Mouse (Mus musculus) midbrain, embryonic 13.5 days (tissue): ENCODE data around the gene Inmt. TPM values are rescaled to one million over a fixed set of nuclear protein-coding genes. Genes with fewer than 3 reads are reported as not detected.

Experiments
- ATAC-seq: fragments of 200-750 bp; cut with Nextera tagmentation; 2 replicates; pipeline ENCODE4 v1.8.0; 2017; ENCODE audit warnings: mild to moderate bottlenecking, moderate TSS enrichment, moderate library complexity
- H3K27ac ChIP-seq: fragments of 300-500 bp; sonication (generic); 2 replicates; pipeline ENCODE4 v1.5.1; 2015; ENCODE audit warnings: inconsistent platforms, mild to moderate bottlenecking, moderate library complexity
- H3K27me3 ChIP-seq: fragments of 300-500 bp; sonication (generic); 2 replicates; pipeline ENCODE4 v1.6.1; 2015; ENCODE audit warnings: mild to moderate bottlenecking, inconsistent platforms
- H3K36me3 ChIP-seq: fragments of 300-500 bp; sonication (generic); 2 replicates; pipeline ENCODE4 v1.6.1; 2015; ENCODE audit warnings: mild to moderate bottlenecking, inconsistent platforms
- H3K4me1 ChIP-seq: fragments of 300-500 bp; sonication (generic); replicated peaks from 2 replicates; pipeline ENCODE4 v1.6.1; 2015; ENCODE audit warnings: inconsistent platforms
- H3K4me2 ChIP-seq: fragments of 300-500 bp; sonication (generic); replicated peaks from 2 replicates; pipeline ENCODE4 v1.6.1; 2015; ENCODE audit warnings: moderate library complexity, mild to moderate bottlenecking, inconsistent platforms
- H3K4me3 ChIP-seq: fragments of 300-500 bp; sonication (generic); replicated peaks from 2 replicates; pipeline ENCODE4 v1.5.1; 2015; ENCODE audit warnings: mild to moderate bottlenecking, inconsistent platforms
- H3K9ac ChIP-seq: fragments of 300-500 bp; sonication (generic); replicated peaks from 2 replicates; pipeline ENCODE4 v1.6.1; 2015; ENCODE audit warnings: mild to moderate bottlenecking, inconsistent platforms
- H3K9me3 ChIP-seq: fragments of 300-500 bp; sonication (generic); 2 replicates; pipeline ENCODE4 v1.6.1; 2016; ENCODE audit warnings: mild to moderate bottlenecking, inconsistent platforms
- WGBS: fragments of 180-500 bp; shearing (Covaris S2); methylation state at CpG from one replicate; pipeline ENCODE4 v1.1.7; 2015; 5-methylcytosine and 5-hydroxymethylcytosine counted together
- polyA plus RNA-seq: library from polyadenylated mRNA; unstranded; fragments of >200 nt; fragmentation: Nextera tagmentation; extraction: Ambion mirVana; gene quantifications from 2 replicates; pipeline ENCODE4 v1.2.1, GENCODE M21; 2015

Gene Inmt
- polyA plus RNA-seq, 1 experiment from 2014 or later = not detected

DNA sequence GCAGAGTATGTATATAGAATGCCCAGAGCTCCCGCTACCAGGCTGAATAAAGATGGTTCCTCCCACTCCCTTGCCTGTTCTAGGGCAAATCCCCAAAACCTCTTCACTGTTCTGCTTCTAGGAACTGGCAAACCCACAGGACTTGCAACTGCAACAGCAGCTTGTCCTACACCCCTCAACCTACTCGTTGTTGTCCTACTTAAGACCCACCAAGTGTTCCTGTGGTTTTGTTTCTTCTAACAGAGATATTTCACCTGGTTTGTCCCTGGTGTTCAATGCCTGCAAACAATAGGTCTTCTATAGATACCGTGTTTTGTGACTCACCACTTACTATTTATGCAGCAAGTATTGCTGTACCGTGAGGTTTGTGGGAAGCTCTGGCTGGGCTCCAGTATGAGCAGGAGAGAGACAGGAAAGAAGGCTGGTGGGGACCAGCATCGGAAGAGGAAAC lies 13.5 kb downstream of the Inmt start:
- H3K4me2 ChIP-seq = no peak overlapping the region
- no peak overlapping the region for H3K27ac ChIP-seq
- no peak overlapping the region for H3K9ac ChIP-seq
- no peak for ATAC-seq
- 84% methylated on average over 5 of the region's 5 CpGs for WGBS
- H3K4me3 ChIP-seq = no peak overlapping the region
- H3K27me3 ChIP-seq = peaks cover 24% of the 10 kb centered on the region
- H3K4me1 ChIP-seq = no peaks in the 10 kb centered on the region
- no peaks in the 10 kb centered on the region for H3K36me3 ChIP-seq
- H3K9me3 ChIP-seq = no peaks in the 10 kb centered on the region

DNA sequence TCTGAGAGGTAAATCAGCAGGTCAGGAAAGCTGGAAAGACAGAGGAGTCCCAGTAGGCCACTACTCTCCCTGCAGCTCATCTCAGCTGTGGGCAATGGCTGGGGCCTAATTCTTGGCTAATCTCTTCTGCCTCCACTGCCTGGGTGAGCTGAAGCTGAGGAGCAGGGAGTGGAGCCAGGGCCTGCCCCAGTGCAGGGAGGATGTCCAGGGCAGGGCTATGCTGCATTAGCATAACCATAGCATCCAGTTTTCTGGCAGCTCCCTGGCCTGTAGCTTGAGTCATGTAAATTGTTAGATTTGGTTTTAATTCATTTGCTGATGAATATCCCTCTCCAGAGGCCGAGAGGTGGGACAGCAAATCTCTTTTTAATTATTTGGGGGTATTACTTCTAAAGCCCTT lies 15.6 kb downstream of the Inmt start:
- no peaks in the 10 kb centered on the region for H3K4me1 ChIP-seq
- no peak overlapping the region for H3K4me2 ChIP-seq
- no peaks in the 10 kb centered on the region for H3K36me3 ChIP-seq
- H3K27ac ChIP-seq = no peak overlapping the region
- 0 out of 2 replicates have a peak, but pooled peaks cover 6% of the 10 kb centered on the region for H3K27me3 ChIP-seq
- peak; percentile 65 for ATAC-seq
- no peaks in the 10 kb centered on the region for H3K9me3 ChIP-seq
- no peak overlapping the region for H3K9ac ChIP-seq
- H3K4me3 ChIP-seq = no peak overlapping the region
- 55% methylated on average over 1 of the region's 1 CpGs for WGBS

DNA sequence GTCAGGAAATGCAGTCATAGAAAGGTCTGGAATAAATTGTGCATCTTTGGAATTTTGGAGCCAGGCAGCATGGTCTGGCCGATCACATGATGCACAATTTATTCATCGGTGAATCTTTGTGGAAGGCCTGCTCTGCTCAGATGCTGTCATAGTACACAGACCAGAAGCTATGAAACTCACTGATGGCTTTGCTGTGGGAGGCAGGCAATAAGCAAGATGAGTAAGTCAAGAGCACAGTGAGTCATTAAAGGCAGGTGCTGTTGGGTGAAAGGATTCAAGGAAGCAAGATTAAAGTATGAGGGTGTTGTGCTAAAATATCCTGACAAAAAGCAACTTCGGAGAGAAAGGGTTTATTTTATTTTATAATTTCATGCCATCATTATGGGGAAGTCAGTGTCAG lies 22.6 kb downstream of the Inmt start:
- Histone ChIP-seq H3K36me3 (no peaks in the 10 kb centered on the region), H3K4me3 (no peak overlapping the region), H3K27me3 (no peaks in the 10 kb centered on the region), H3K4me2 (no peak overlapping the region), H3K9me3 (no peaks in the 10 kb centered on the region), H3K4me1 (no peaks in the 10 kb centered on the region), H3K9ac (no peak overlapping the region), H3K27ac (no peak overlapping the region)
- 92% methylated on average over 3 of the region's 3 CpGs for WGBS
- no peak for ATAC-seq

GRCm38 (mm10) chr6:55146138-55146537 lies 28.7 kb downstream of the Inmt start:
- 0 out of 2 replicates have a peak, but pooled peaks cover 2% of the 10 kb centered on the region for H3K4me1 ChIP-seq
- H3K4me2 ChIP-seq = no peak overlapping the region
- H3K9me3 ChIP-seq = no peaks in the 10 kb centered on the region
- no peak overlapping the region for H3K4me3 ChIP-seq
- H3K27me3 ChIP-seq = no peaks in the 10 kb centered on the region
- no peak overlapping the region for H3K27ac ChIP-seq
- no peak for ATAC-seq
- WGBS = 24% methylated on average over 4 of the region's 4 CpGs
- H3K36me3 ChIP-seq = no peaks in the 10 kb centered on the region
- H3K9ac ChIP-seq = no peak overlapping the region

- no peak for ATAC-seq
- Histone ChIP-seq H3K36me3 (no peaks in the 10 kb centered on the region), H3K9me3 (no peaks in the 10 kb centered on the region), H3K4me1 (0 out of 2 replicates have a peak, but pooled peaks cover 2% of the 10 kb centered on the region), H3K27me3 (no peaks in the 10 kb centered on the region), H3K9ac (no peak overlapping the region), H3K4me2 (no peak overlapping the region), H3K27ac (no peak overlapping the region), H3K4me3 (no peak overlapping the region)
- WGBS = 88% methylated on average over 5 of the region's 5 CpGs
Observed at GRCm38 (mm10) chr6:55145285-55145684, 29.6 kb downstream of the Inmt start.

DNA sequence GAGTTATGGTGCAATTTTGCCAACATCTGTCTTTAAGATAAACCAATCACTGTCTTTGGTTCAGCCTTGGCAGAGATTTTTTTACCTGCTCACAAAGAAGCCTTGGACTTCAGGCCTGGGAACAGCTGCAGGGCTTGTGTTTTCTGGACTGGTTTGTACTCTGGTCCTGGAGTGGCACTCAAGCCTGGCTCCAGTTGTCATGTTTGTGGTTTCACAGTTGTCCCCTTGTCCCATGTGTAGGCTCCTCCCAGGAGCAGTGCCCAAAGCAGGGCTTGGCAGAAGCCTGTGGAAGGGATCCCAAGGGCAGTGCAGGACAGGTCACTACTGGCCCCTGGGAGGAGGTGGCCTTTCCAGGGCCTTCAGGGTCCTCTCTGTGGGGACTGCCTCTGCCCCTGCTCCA lies 36.5 kb downstream of the Inmt start:
- Histone ChIP-seq H3K9me3 (no peaks in the 10 kb centered on the region), H3K27me3 (no peaks in the 10 kb centered on the region), H3K4me2 (no peak overlapping the region), H3K27ac (no peak overlapping the region), H3K4me3 (no peak overlapping the region), H3K4me1 (no peaks in the 10 kb centered on the region), H3K9ac (no peak overlapping the region), H3K36me3 (no peaks in the 10 kb centered on the region)
- no peak for ATAC-seq

- Histone ChIP-seq H3K4me3 (no peak overlapping the region), H3K4me1 (no peaks in the 10 kb centered on the region), H3K9ac (no peak overlapping the region), H3K36me3 (no peaks in the 10 kb centered on the region), H3K9me3 (no peaks in the 10 kb centered on the region), H3K4me2 (no peak overlapping the region), H3K27ac (no peak overlapping the region), H3K27me3 (no peaks in the 10 kb centered on the region)
- ATAC-seq = no peak
- WGBS = 53% methylated on average over 1 of the region's 1 CpGs
Observed at GRCm38 (mm10) chr6:55133425-55133824, 41.4 kb downstream of the Inmt start.

DNA sequence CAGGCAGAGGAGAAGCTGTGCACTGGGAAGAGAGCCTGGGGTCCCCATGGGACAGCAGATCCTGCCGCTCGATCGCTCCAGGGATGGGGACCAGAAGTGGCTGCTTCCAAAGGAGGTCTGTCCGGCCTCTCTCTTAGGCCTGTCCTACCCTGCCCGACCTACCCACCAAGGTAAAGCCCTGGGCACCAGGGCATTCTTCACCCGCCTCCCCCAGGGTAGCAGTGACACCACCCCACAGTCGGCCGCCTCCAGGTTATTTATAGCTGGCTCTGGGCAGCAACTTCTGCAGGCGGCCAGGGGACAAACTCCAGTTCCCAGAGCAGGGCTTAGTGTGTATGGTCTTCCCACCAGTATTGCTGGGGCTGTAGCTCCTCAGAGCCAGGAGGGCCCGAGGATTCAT lies 42.0 kb downstream of the Inmt start, which contains the start of gene Crhr2:
Gene Crhr2, minus strand, starts transcription at position 223 of the 400 bp plus-strand sequence.
- no peak within 1 kb of the TSS for H3K27ac ChIP-seq
- no peaks in the 10 kb centered on the region for H3K27me3 ChIP-seq
- H3K4me1 ChIP-seq = no peaks in the 10 kb centered on the region
- no peak within 1 kb of the TSS for H3K9ac ChIP-seq
- H3K9me3 ChIP-seq = no peaks in the 10 kb centered on the region
- H3K4me2 ChIP-seq = no peak within 1 kb of the TSS
- H3K36me3 ChIP-seq = no peaks in the 10 kb centered on the region
- no peak for ATAC-seq
- H3K4me3 ChIP-seq = no peak within 1 kb of the TSS
- 79% methylated on average over 10 of the region's 10 CpGs for WGBS

GRCm38 (mm10) chr6:55131301-55131700 lies 43.5 kb downstream of the Inmt start:
- no peak for ATAC-seq
- Histone ChIP-seq H3K27ac (no peak overlapping the region), H3K4me2 (no peak overlapping the region), H3K36me3 (no peaks in the 10 kb centered on the region), H3K9me3 (no peaks in the 10 kb centered on the region), H3K9ac (no peak overlapping the region), H3K27me3 (no peaks in the 10 kb centered on the region), H3K4me1 (no peaks in the 10 kb centered on the region), H3K4me3 (no peak overlapping the region)
- WGBS = 85% methylated on average over 4 of the region's 4 CpGs

GRCm38 (mm10) chr6:55130631-55131030 lies 44.2 kb downstream of the Inmt start:
- 72% methylated on average over 6 of the region's 6 CpGs for WGBS
- ATAC-seq = no peak
- H3K27me3 ChIP-seq = no peaks in the 10 kb centered on the region

GRCm38 (mm10) chr6:55128391-55128790 lies 46.5 kb downstream of the Inmt start:
- no peak overlapping the region for H3K9ac ChIP-seq
- no peaks in the 10 kb centered on the region for H3K27me3 ChIP-seq
- no peaks in the 10 kb centered on the region for H3K4me1 ChIP-seq
- no peaks in the 10 kb centered on the region for H3K9me3 ChIP-seq
- no peak overlapping the region for H3K4me2 ChIP-seq
- no peaks in the 10 kb centered on the region for H3K36me3 ChIP-seq
- no peak overlapping the region for H3K4me3 ChIP-seq
- ATAC-seq = no peak
- no peak overlapping the region for H3K27ac ChIP-seq

More at GRCm38 (mm10) chr6:55130631-55131030, 44.2 kb downstream of the Inmt start:
- no peak overlapping the region for H3K4me2 ChIP-seq
- no peak overlapping the region for H3K27ac ChIP-seq
- H3K9me3 ChIP-seq = no peaks in the 10 kb centered on the region
- no peaks in the 10 kb centered on the region for H3K4me1 ChIP-seq
- no peak overlapping the region for H3K4me3 ChIP-seq
- H3K36me3 ChIP-seq = no peaks in the 10 kb centered on the region
- H3K9ac ChIP-seq = no peak overlapping the region

DNA sequence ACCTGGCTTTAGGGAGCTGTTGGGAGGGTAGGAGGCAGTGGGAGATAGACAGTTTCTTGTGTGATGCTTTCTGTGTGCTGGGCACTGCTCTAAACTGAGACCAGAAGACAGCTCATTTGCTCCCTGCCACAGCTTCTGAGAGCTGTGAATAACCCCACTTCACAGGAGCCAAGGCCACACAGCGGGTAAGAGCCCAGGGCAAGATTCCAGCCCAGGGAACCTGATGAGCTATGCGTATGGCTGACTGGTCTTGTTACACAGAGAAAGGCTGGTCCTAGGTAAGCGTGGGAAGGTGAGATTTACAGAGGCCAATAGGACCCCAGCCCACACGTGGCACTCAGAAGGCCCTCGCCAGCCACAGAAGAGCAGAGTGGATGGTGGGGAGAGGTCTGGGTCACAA lies 48.3 kb downstream of the Inmt start:
- Histone ChIP-seq H3K4me1 (peaks cover 7% of the 10 kb centered on the region), H3K9ac (no peak overlapping the region), H3K9me3 (no peaks in the 10 kb centered on the region), H3K4me2 (no peak overlapping the region), H3K27ac (no peak overlapping the region), H3K36me3 (no peaks in the 10 kb centered on the region), H3K27me3 (no peaks in the 10 kb centered on the region), H3K4me3 (no peak overlapping the region)
- no peak for ATAC-seq
- WGBS = 81% methylated on average over 5 of the region's 5 CpGs

- Histone ChIP-seq H3K4me3 (no peak overlapping the region), H3K27me3 (peaks cover 26% of the 10 kb centered on the region), H3K4me1 (peaks cover 12% of the 10 kb centered on the region), H3K4me2 (no peak overlapping the region), H3K36me3 (no peaks in the 10 kb centered on the region), H3K27ac (no peak overlapping the region), H3K9me3 (no peaks in the 10 kb centered on the region), H3K9ac (no peak overlapping the region)
- no peak for ATAC-seq
- WGBS = 65% methylated on average over 4 of the region's 4 CpGs
Observed at GRCm38 (mm10) chr6:55123056-55123455, 51.8 kb downstream of the Inmt start.
